Mouse (Mus musculus): ENCODE results near the gene Asb13.

The Asb13 gene

GRCm38 (mm10) chr13:3633895-3634811 is at the start of gene Asb13:
Gene Asb13, plus strand, starts transcription at chr13:3634032.
- peak; percentile 61 to 73 for DNase-seq (ENCODE audit: low spot score in 2 of 2)

DNA sequence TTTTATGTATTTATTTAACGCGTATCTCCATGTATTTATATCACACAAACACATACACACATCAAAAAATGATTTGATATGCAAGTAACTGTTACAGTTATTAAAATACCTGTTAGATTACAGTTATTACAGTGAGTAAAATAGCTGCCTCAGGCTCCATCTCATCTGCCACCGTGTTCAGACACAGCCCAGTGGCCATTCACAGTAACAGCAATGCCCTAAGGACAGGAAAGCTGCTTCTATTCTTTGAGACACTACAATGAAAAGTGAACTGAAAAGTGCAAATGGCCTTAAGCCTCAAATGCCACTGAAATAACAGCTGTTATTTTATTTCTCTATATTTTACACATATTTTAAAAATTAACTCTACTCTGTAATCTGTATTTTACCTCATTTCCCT is 43.0 kb upstream of the Asb13 start:
- no peak for DNase-seq (ENCODE audit: low spot score in 2 of 2)

DNA sequence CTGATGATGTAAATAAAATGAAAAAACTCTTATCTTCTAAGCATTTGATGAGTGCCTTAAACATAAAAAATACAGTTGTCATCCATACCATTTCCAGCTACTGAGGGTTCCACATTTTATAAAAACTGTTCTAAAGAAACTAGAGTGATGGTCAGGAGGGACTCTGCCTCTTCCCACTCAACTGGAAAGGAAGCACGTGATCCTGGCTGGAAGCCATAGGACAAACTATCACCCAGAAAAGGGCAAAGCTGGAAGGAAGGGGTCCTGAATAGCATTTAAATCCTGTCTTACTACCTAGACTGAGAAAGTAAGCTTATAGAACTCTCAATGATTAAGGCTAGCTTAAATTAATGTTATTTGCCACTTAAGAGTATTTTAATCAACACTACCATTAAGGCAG is 39.5 kb upstream of the Asb13 start:
- DNase-seq (ENCODE audit: low spot score in 2 of 2), result no peak

GRCm38 (mm10) chr13:3596232-3596631 is 37.6 kb upstream of the Asb13 start:
- no peak for DNase-seq (ENCODE audit: low spot score in 2 of 2)

DNA sequence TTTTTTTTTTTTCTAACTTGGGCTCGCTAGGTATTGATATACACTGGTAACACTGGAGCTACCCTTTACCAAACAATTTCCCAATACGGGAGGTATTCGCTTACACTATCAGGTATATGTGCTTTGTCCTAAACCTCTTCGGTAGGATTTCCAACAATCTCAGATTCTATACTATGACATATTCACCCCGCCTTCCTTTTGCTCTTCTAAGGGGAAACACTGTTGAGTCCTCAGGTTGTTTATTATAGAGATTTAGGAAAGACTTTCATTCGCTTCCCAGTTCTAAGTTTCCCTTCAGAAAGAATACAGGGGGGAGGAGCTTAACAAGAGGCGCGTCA is 24.1 kb upstream of the Asb13 start:
- DNase-seq (ENCODE audit: low spot score in 2 of 2), result no peak

DNA sequence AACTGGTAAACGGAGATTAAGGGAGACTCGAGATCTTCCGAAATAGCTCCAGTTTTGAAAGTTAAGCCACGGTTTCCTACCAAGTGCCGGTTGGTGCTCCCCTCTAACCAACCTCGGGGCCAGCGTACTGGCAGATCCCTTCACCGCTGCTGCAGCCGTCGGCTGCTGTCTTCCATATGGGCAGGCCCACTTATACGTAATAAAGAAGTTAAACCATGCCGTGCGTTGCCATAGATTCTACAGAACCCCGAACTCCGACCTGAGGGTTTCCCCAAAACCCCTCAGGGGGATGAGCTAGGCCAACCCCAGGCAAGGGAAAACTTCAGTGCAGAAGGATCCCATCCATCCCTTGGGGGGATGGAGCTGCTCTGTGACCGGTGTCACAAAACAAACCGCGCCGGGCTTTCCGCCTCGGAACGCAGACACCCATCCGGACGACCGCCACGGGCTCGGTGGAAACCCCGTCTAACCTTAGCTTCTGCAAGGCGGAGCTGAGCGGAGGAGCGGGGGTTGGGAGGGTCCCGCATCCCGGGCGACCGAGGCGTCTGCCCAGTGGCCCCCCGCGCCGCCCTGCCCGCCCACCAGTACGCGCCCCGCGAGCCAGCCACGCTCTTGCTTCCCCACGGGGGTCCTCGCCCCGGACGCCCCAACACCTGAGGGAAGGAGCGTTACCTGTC is 23.6 kb upstream of the Asb13 start:
- DNase-seq (ENCODE audit: low spot score in 2 of 2), result peak; percentile 17 to 36

DNA sequence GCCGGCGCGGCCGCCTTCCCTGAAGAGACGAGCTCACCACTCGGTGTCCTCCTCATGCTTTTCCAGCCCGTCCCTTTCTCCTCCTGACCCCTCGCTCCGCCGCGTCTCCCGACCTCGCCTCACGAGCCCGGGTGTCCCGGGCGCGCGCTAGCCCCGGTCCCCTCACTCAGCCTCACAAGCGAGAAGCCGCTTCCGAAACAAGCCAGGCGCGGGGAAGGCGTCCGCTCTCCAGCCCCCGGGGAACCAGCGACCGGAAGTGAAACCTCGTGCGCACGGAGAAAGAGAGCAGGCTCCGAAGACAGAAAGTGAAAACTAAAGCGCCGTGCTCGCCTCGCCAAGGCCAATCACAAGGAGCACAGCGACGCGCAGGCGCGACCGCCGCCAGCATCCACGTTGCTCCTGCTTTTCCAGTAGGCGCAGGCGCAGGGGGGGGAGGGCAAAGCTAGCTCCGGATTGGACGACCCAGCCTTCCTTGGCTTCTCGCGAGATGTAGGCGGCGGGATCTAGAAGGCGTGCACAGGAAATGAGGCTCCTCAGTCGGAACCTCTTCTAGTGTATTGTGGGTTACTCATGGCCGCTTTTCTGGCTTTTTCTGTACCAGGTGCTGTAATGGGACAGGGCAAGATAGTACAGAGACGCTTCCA is 22.9 kb upstream of the Asb13 start, which contains the start of gene Fam208b:
Gene Fam208b (minus strand): TSS at position 314 of the 644 bp plus-strand sequence.
- peak; percentile 90 to 91 for DNase-seq (ENCODE audit: low spot score in 2 of 2)

DNA sequence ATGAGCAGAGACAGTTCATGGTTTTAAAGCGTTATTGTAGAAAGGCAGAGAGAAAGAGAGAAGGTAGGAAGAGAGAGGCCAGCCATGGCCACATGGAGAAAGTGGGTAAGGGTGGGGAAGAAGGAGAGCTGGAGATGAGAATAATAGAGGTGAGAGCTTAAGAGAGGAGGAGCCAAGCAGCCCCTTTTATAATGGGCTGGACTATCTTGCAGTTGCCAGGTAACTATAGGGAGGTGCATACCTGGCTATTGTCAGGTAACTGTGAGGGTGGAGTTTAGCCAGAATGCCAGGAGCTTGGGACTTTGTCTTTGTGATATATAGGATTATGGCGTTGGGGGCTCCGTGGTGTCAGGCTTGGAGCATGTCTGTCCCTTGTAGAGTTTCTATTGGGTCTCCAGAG is 6.7 kb upstream of the Asb13 start:
- no peak for DNase-seq (ENCODE audit: low spot score in 2 of 2)

DNA sequence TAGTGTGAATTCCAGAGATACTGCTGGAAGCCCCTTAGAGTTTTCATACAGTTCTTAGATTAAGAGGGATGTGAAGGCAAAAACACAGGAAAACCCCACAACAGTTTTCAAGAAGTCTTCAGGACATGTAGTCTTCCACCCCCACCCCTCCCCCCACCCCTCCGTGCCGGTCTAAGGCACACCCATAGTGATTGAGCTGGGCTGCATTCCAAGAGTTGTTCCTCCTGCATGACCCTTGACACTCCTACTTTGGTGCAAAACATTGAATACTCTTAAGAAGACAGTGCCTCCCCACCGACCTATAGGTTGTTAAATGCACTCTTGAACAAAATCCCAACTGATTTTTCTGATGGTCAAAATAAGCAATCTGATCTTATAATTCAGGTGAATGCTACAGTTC is 5.7 kb upstream of the Asb13 start:
- no peak for DNase-seq (ENCODE audit: low spot score in 2 of 2)

DNA sequence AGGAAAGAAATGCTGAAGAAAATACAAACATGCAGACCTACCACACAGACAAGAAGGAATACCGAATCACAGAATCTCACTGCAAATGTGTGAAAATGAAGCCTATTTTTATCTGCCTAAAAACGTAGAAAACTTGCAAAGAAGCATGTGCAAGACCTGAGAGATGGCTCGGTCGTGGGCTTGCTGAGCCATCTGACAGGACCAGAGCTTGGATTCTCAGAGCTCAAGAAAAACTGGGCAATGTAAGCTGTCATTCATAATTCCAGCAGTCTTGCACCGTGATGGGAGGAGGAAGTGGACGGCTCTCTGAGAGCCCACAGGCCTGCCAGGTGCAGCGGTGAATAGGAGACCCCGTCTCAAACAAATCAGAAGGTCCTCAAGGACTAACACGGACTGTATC is 1.3 kb upstream of the Asb13 start:
- no peak for DNase-seq (ENCODE audit: low spot score in 2 of 2)

- no peak for DNase-seq (ENCODE audit: low spot score in 2 of 2)
Observed at GRCm38 (mm10) chr13:3633131-3633530, 701 bp upstream of the Asb13 start.

DNA sequence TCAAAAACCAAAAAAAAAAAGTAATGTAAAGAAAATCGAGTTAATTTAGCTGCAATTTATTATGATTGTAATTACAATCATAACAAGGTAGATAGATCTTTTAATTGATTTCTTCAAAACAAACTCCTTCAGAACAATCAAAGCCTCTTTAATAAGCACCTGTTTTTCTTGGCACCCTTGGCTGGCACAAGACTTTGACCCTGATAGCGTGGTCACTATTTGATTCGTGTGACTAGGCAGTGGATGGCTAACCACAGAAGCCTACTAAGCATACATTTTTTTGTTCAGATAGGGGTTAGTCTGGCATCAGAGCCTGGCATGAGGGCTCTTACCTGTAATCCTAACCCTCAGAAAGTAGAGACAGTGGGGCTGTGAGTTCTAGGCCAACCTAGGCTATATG is 1.2 kb downstream of the Asb13 start:
- DNase-seq (ENCODE audit: low spot score in 2 of 2), result no peak

DNA sequence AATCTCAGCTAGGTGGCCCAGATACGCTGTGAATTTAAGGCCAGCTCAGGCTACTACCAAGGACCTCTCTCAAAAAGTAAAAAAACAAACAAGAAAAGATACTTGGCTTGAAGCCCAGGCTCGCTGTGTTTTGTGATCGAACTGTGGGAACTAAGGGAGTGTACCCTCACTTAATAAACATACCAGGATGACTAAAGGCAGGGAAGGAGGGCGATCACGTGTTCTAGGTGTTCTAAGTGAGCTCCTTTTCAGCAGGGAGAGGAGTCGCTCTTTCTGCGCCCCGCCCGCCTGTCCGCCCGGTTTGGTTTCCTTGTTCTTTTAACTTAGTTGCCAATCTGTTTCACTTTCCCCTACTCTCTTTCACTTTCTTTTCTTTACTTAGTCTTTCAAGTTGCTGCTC is 3.0 kb downstream of the Asb13 start:
- no peak for DNase-seq (ENCODE audit: low spot score in 2 of 2)

- peak in 1 of 2 experiments; percentile 38 for DNase-seq (ENCODE audit: low spot score in 2 of 2)
Observed at GRCm38 (mm10) chr13:3642049-3642448, 8.2 kb downstream of the Asb13 start.

- no peak for DNase-seq (ENCODE audit: low spot score in 2 of 2)
Observed at GRCm38 (mm10) chr13:3642538-3642937, 8.7 kb downstream of the Asb13 start.

DNA sequence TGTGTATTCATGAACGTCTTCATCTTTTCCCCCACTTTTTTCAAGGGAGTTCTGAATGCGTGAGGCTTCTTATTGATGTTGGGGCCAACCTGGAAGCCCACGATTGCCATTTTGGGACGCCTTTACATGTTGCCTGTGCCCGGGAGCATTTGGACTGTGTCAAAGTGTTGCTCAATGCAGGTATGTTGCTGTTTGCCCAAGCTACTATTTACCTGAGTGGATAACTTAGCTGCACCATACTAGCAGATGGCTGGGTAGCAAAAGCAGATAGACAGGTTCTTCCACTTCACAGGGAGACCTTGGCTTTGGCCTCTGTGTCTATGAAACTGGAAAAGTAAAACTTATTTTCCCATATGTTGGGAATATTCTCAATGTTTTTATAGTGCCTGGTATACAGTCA is 11.0 kb downstream of the Asb13 start:
- no peak for DNase-seq (ENCODE audit: low spot score in 2 of 2)

GRCm38 (mm10) chr13:3645919-3646318 is 12.1 kb downstream of the Asb13 start:
- DNase-seq (ENCODE audit: low spot score in 2 of 2), result no peak

DNA sequence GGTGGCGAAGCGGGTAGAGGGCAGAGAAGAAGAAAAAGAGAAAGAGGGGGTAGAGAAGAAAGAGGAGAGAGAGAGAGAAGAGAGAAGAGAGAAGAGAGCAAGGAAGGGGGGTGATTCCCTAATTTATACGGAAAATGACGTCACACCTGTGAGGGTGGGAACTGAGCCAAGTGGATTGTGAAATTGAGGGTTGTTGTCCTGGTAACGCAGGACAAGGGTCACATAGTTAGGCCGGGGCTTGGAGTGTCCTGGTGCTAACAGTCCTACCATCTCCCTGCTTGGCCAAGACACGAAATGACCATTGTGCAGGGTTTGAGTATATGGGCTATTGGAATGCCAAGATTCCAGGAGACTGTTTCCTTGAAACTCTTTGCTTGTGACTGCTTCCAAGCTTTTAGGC is 12.7 kb downstream of the Asb13 start:
- DNase-seq (ENCODE audit: low spot score in 2 of 2), result no peak

DNA sequence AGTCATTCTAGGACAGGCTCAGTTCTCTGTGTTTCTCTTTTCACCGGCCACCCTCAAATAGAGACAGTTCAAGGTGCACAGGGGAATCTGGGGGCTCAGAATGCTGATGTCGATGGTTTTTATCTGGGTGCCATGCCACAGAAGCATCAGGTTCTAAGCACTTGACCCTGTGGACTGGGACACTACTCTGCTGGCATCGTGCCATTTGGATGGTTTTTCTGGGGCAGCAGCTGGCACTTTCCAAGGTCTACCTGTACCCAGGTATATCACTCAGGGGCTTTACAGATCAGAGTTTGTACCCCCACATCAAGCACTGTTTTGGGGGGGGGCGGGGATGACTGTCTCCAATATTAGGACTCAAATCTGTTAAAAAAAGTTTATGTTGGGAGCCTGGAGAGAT is 16.7 kb downstream of the Asb13 start:
- no peak for DNase-seq (ENCODE audit: low spot score in 2 of 2)

- no peak for DNase-seq (ENCODE audit: low spot score in 2 of 2)
Observed at GRCm38 (mm10) chr13:3654432-3654831, 20.6 kb downstream of the Asb13 start.

- DNase-seq (ENCODE audit: low spot score in 2 of 2), result no peak
Observed at GRCm38 (mm10) chr13:3659163-3660160, 25.6 kb downstream of the Asb13 start.

Data from spleen, postnatal 14 days (tissue).